Mouse (Mus musculus): Measurements from ENCODE around the gene Chit1. TPM values are rescaled to one million over a fixed set of nuclear protein-coding genes. Genes with fewer than 3 reads are reported as not detected.
A peak's percentile ranks its signal among the peaks of the same experiment; 100 is the strongest.

Chit1 gene
- polyA plus RNA-seq, 1 experiment from 2014 or later: not detected

GRCm38 (mm10) chr1:134195571-134195970 lies 84.5 kb downstream of the Chit1 start:
- Histone ChIP-seq H3K36me3 (ENCODE audit: control insufficient read depth, insufficient read depth, low read length) (no peaks in the 10 kb centered on the region), H3K27me3 (replicated peaks; ENCODE audit: control insufficient read depth, insufficient read depth, low read length) (no peaks in the 10 kb centered on the region), H3K4me3 (ENCODE audit: low read length) (no peak overlapping the region), H3K9me3 (ENCODE audit: control insufficient read depth, low read length) (no peaks in the 10 kb centered on the region), H3K9ac (ENCODE audit: low read depth, low read length) (no peak overlapping the region; the same call in 1 of the 2 replicates), H3K4me2 (ENCODE audit: low read depth, low read length) (no peak overlapping the region), H3K27ac (ENCODE audit: low read length) (0 out of 2 replicates have a peak overlapping the region, but pooled peaks have one; percentile 1), H3K4me1 (ENCODE audit: control insufficient read depth, insufficient read depth, low read length) (peaks cover 20% of the 10 kb centered on the region)
- peak; percentile 8; the same call in 1 of the 2 replicates for ATAC-seq
- WGBS: 30% methylated on average over 3 of the region's 3 CpGs

DNA sequence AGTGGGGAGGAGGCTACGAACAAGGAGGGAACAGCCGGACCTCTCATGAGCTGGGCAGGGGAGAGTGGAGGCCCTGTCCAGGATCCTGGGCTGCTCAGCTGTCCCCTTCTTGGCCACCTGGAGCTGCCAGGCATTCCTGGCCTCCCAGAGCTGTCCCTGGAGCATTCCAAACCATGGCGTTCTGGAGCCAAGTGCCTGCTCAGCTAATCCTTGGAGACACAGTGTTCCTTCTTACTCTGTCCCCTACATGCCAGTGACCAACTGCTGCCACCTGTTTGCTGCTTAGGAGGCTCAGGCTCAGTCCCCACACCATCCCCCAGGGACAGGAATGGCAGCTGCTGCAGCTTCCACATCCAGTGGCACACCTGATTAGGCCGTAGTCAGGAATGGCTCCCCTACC lies 84.9 kb downstream of the Chit1 start:
- H3K4me2 ChIP-seq (ENCODE audit: low read depth, low read length): no peak overlapping the region; the same call in 1 of the 2 replicates
- H3K4me1 ChIP-seq (ENCODE audit: control insufficient read depth, insufficient read depth, low read length): peaks cover 20% of the 10 kb centered on the region
- no peaks in the 10 kb centered on the region for H3K9me3 ChIP-seq (ENCODE audit: control insufficient read depth, low read length)
- no peaks in the 10 kb centered on the region for H3K36me3 ChIP-seq (ENCODE audit: control insufficient read depth, insufficient read depth, low read length)
- H3K4me3 ChIP-seq (ENCODE audit: low read length): no peak overlapping the region
- ATAC-seq: peak; percentile 8; the same call in 1 of the 2 replicates
- H3K27me3 ChIP-seq (replicated peaks; ENCODE audit: control insufficient read depth, insufficient read depth, low read length): no peaks in the 10 kb centered on the region
- 0 out of 2 replicates have a peak overlapping the region, but pooled peaks have one; percentile 1 for H3K27ac ChIP-seq (ENCODE audit: low read length)
- peak overlapping the region; percentile 40; the same call in 1 of the 2 replicates for H3K9ac ChIP-seq (ENCODE audit: low read depth, low read length)
- 37% methylated on average over 4 of the region's 4 CpGs for WGBS

GRCm38 (mm10) chr1:134196386-134196785 lies 85.3 kb downstream of the Chit1 start:
- no peaks in the 10 kb centered on the region for H3K36me3 ChIP-seq (ENCODE audit: control insufficient read depth, insufficient read depth, low read length)
- H3K4me3 ChIP-seq (ENCODE audit: low read length): no peak overlapping the region
- H3K27ac ChIP-seq (ENCODE audit: low read length): no peak overlapping the region
- H3K9ac ChIP-seq (ENCODE audit: low read depth, low read length): peak overlapping the region; percentile 40; the same call in 1 of the 2 replicates
- ATAC-seq: peak; percentile 48
- no peaks in the 10 kb centered on the region for H3K27me3 ChIP-seq (replicated peaks; ENCODE audit: control insufficient read depth, insufficient read depth, low read length)
- 65% methylated on average over 4 of the region's 4 CpGs for WGBS
- H3K9me3 ChIP-seq (ENCODE audit: control insufficient read depth, low read length): no peaks in the 10 kb centered on the region
- peaks cover 20% of the 10 kb centered on the region for H3K4me1 ChIP-seq (ENCODE audit: control insufficient read depth, insufficient read depth, low read length)
- no peak overlapping the region for H3K4me2 ChIP-seq (ENCODE audit: low read depth, low read length)

GRCm38 (mm10) chr1:134197325-134197982 lies 86.4 kb downstream of the Chit1 start:
- Histone ChIP-seq H3K4me3 (ENCODE audit: low read length) (no peak overlapping the region), H3K4me1 (ENCODE audit: control insufficient read depth, insufficient read depth, low read length) (peaks cover 20% of the 10 kb centered on the region), H3K4me2 (ENCODE audit: low read depth, low read length) (no peak overlapping the region), H3K9me3 (ENCODE audit: control insufficient read depth, low read length) (no peaks in the 10 kb centered on the region), H3K9ac (ENCODE audit: low read depth, low read length) (no peak overlapping the region), H3K36me3 (ENCODE audit: control insufficient read depth, insufficient read depth, low read length) (no peaks in the 10 kb centered on the region), H3K27ac (ENCODE audit: low read length) (no peak overlapping the region), H3K27me3 (replicated peaks; ENCODE audit: control insufficient read depth, insufficient read depth, low read length) (no peaks in the 10 kb centered on the region)
- peak; percentile 11; the same call in 1 of the 2 replicates for ATAC-seq
- WGBS: 82% methylated on average over 15 of the region's 15 CpGs

DNA sequence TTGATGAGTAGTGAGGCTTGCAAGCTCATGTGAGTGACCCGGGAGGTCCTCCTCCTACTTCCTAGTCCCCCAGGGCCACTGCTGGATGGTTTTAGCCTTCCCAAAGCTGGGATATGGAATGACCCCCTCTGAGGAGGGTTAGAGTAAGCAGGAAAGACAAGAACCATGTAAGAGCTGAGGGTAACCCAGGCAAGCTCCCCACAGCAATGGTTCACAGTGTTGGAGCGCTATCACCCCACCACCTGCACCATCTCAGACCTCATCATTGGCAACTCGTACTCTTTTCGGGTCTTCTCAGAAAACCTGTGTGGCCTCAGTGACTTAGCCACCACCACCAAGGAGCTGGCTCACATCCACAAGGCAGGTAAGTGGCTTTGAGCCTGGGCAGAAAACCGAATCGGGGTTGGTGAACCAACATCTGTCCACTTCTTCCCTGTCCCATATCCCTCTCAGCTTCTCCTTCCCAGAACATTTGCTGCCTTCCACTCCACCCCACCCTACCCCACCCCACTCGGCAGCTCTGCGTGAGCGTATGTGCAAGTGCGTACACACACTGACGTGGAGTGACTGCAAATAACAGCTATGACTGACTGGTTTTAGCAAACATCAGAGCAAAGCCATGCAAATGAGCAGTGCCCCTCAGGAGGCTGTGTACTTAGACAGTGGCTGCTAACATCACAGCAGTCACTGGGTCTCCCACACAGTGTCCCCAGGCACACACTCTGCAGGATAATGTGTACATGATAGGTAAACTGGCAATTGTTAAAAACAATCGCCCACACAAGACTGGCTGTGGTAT lies 87.4 kb downstream of the Chit1 start:
- Histone ChIP-seq H3K4me2 (ENCODE audit: low read depth, low read length) (no peak overlapping the region), H3K9ac (ENCODE audit: low read depth, low read length) (no peak overlapping the region), H3K4me3 (ENCODE audit: low read length) (no peak overlapping the region), H3K27me3 (replicated peaks; ENCODE audit: control insufficient read depth, insufficient read depth, low read length) (no peaks in the 10 kb centered on the region), H3K4me1 (ENCODE audit: control insufficient read depth, insufficient read depth, low read length) (peaks cover 20% of the 10 kb centered on the region), H3K9me3 (ENCODE audit: control insufficient read depth, low read length) (no peaks in the 10 kb centered on the region), H3K27ac (ENCODE audit: low read length) (no peak overlapping the region), H3K36me3 (ENCODE audit: control insufficient read depth, insufficient read depth, low read length) (no peaks in the 10 kb centered on the region)
- 72% methylated on average over 12 of the region's 12 CpGs for WGBS
- no peak for ATAC-seq

- Histone ChIP-seq H3K27ac (ENCODE audit: low read length) (no peak overlapping the region), H3K4me1 (ENCODE audit: control insufficient read depth, insufficient read depth, low read length) (peaks cover 15% of the 10 kb centered on the region), H3K9me3 (ENCODE audit: control insufficient read depth, low read length) (no peaks in the 10 kb centered on the region), H3K27me3 (replicated peaks; ENCODE audit: control insufficient read depth, insufficient read depth, low read length) (no peaks in the 10 kb centered on the region), H3K4me2 (ENCODE audit: low read depth, low read length) (no peak overlapping the region), H3K36me3 (ENCODE audit: control insufficient read depth, insufficient read depth, low read length) (no peaks in the 10 kb centered on the region), H3K9ac (ENCODE audit: low read depth, low read length) (no peak overlapping the region), H3K4me3 (ENCODE audit: low read length) (no peak overlapping the region)
- WGBS: 49% methylated on average over 2 of the region's 2 CpGs
- ATAC-seq: no peak
These were observed 89.4 kb downstream of the Chit1 start for GRCm38 (mm10) chr1:134200481-134200880.

Other genes starting within 250 kb of the Chit1 start
- gene Optc, start 203.2 kb upstream of the Chit1 start, polyA plus RNA-seq (2015; fragmentation: Nextera tagmentation; extraction: Ambion mirVana): 1.1 and 1.3 TPM in 2 replicates
- gene Prelp, start 189.8 kb upstream of the Chit1 start, polyA plus RNA-seq (2015; fragmentation: Nextera tagmentation; extraction: Ambion mirVana): 2.7 and 2.9 TPM in 2 replicates
- 8.7 and 8.8 TPM in 2 replicates for gene Fmod, start 74.0 kb upstream of the Chit1 start, polyA plus RNA-seq (2015; fragmentation: Nextera tagmentation; extraction: Ambion mirVana)
- gene Btg2, start 32.1 kb upstream of the Chit1 start, polyA plus RNA-seq (2015; fragmentation: Nextera tagmentation; extraction: Ambion mirVana): 42.9 and 43.2 TPM in 2 replicates
- gene Chil1, start 70.9 kb downstream of the Chit1 start, polyA plus RNA-seq (2015; fragmentation: Nextera tagmentation; extraction: Ambion mirVana): 0.43 and 0.57 TPM in 2 replicates
- gene Mybph, start 82.2 kb downstream of the Chit1 start, polyA plus RNA-seq (2015; fragmentation: Nextera tagmentation; extraction: Ambion mirVana): 0.17 and 0.24 TPM in 2 replicates
- gene Adora1, start 124.2 kb downstream of the Chit1 start, polyA plus RNA-seq (2015; fragmentation: Nextera tagmentation; extraction: Ambion mirVana): 6.8 and 8.2 TPM in 2 replicates
- gene Myog, start 178.7 kb downstream of the Chit1 start, polyA plus RNA-seq (2015; fragmentation: Nextera tagmentation; extraction: Ambion mirVana): 0.32 TPM in 2 replicates
- 4.6 and 4.7 TPM in 2 replicates for gene Ppfia4, start 221.7 kb downstream of the Chit1 start, polyA plus RNA-seq (2015; fragmentation: Nextera tagmentation; extraction: Ambion mirVana)